Mouse (Mus musculus) hindbrain, embryonic 13.5 days (tissue): ENCODE results near the gene Ddx6. TPM values are rescaled to one million over a fixed set of nuclear protein-coding genes. Genes with fewer than 3 reads are reported as not detected.
A peak's percentile ranks its signal among the peaks of the same experiment; 100 is the strongest.

Experiments
- ATAC-seq: fragments of 200-750 bp; cut with Nextera tagmentation; 2 replicates; pipeline ENCODE4 v1.8.0; 2017; ENCODE audit warnings: moderate TSS enrichment; ENCODE audit not compliant: low FRiP score
- H3K27ac ChIP-seq: fragments of 300-500 bp; sonication (generic); 2 replicates; pipeline ENCODE4 v1.5.1; 2015; ENCODE audit warnings: inconsistent platforms, mild to moderate bottlenecking, moderate library complexity
- H3K27me3 ChIP-seq: fragments of 300-500 bp; sonication (generic); 2 replicates; pipeline ENCODE4 v1.6.1; 2015; ENCODE audit warnings: mild to moderate bottlenecking, inconsistent platforms
- H3K36me3 ChIP-seq: fragments of 300-500 bp; sonication (generic); 2 replicates; pipeline ENCODE4 v1.6.1; 2015; ENCODE audit warnings: mild to moderate bottlenecking, inconsistent platforms
- H3K4me1 ChIP-seq: fragments of 300-500 bp; sonication (generic); replicated peaks from 2 replicates; pipeline ENCODE4 v1.6.1; 2015; ENCODE audit warnings: inconsistent platforms
- H3K4me2 ChIP-seq: fragments of 300-500 bp; sonication (generic); 2 replicates; pipeline ENCODE4 v1.6.1; 2015; ENCODE audit warnings: inconsistent platforms, mild to moderate bottlenecking, moderate library complexity
- H3K4me3 ChIP-seq: fragments of 300-500 bp; sonication (generic); 2 replicates; pipeline ENCODE4 v1.5.1; 2015; ENCODE audit warnings: mild to moderate bottlenecking, inconsistent platforms
- H3K9ac ChIP-seq: fragments of 300-500 bp; sonication (generic); 2 replicates; pipeline ENCODE4 v1.6.1; 2015; ENCODE audit warnings: mild to moderate bottlenecking, inconsistent platforms
- H3K9me3 ChIP-seq: fragments of 300-500 bp; sonication (generic); 2 replicates; pipeline ENCODE4 v1.6.1; 2016; ENCODE audit warnings: inconsistent platforms
- WGBS: fragments of 180-500 bp; shearing (Covaris S2); methylation state at CpG from one replicate; pipeline ENCODE4 v1.1.7; 2015; 5-methylcytosine and 5-hydroxymethylcytosine counted together
- polyA plus RNA-seq: library from polyadenylated mRNA; unstranded; fragments of >200 nt; fragmentation: Nextera tagmentation; extraction: Ambion mirVana; gene quantifications from 2 replicates; pipeline ENCODE4 v1.2.1, GENCODE M21; 2015

Gene Ddx6
- polyA plus RNA-seq, 1 experiment from 2014 or later = 26.1 TPM

DNA sequence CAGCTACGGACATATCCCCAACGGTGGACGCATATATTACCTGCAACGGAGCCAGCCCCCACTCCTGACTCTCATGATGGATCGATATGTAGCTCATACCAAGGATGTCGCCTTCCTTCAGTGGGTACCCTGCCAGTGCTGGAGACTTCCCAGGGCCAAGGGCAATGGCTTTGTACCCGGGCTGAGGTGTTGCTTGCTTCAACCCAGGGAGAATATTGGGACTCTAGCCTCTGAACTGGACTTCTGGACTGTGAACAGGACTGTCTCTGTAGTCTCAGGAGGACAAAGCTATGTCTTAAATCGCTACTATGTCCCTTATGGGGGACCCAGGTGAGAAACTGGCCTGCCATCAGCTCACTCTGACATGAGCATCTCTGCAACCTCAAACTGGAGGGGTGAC is 78.4 kb downstream of the Ddx6 start:
- no peak overlapping the region for H3K4me2 ChIP-seq
- peaks cover 27% of the 10 kb centered on the region for H3K4me1 ChIP-seq
- no peak overlapping the region for H3K4me3 ChIP-seq
- H3K9me3 ChIP-seq = no peaks in the 10 kb centered on the region
- no peaks in the 10 kb centered on the region for H3K27me3 ChIP-seq
- no peak overlapping the region for H3K27ac ChIP-seq
- ATAC-seq = no peak
- H3K9ac ChIP-seq = 0 out of 2 replicates have a peak overlapping the region, but pooled peaks have one; percentile 24
- 87% methylated on average over 8 of the region's 8 CpGs for WGBS
- peaks cover 18% of the 10 kb centered on the region for H3K36me3 ChIP-seq

DNA sequence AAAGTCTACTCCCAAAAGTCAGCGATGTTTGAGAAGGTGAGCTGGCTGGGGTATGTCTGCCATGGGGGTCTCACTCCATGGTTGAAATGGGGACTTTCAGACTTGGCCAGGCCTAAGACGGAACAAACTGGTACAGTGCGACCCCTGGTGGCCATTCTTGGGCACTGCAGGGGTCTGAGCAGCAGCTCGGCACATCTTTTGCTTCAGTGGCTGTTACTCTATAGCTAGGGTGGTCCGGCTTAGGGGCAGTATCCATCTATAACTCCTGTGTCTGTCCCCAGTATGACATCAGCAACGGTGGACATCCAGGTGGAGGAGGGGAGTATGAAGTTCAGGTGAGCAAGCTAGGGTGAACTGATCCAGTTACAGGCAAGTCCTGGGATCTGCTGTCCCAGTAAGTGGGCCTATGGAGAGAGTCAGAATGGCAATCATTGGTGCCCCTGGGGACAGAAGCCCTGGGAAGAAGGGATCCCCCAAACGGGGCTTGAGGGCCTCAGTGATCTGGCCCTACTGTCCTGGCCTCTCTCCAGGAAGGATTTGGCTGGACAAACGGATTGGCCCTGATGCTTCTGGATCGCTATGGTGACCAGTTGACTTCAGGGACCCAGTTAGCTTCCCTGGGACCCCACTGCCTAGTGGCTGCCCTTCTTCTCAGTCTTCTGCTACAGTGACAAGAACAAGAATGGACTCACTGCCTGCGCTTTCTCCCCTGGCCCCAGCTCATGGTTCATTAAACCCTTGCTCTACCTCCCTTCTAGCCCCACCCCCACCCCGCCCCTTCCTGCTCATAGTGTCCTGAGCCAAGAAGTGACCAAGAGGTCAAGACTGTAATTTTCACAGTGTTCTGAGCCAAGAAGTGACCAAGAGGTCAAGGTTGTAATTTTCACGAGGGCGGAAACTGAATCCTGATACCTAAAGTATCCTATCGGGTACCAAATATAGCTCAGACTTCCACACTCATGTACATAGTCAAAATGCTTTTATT is 80.9 kb downstream of the Ddx6 start:
- Histone ChIP-seq H3K4me2 (no peak overlapping the region), H3K27ac (peak overlapping the region; percentile 73), H3K36me3 (peaks cover 36% of the 10 kb centered on the region), H3K4me1 (peaks cover 27% of the 10 kb centered on the region), H3K27me3 (no peaks in the 10 kb centered on the region), H3K4me3 (no peak overlapping the region), H3K9ac (peak overlapping the region; percentile 46), H3K9me3 (no peaks in the 10 kb centered on the region)
- 28% methylated on average over 14 of the region's 14 CpGs for WGBS
- ATAC-seq = peak; percentile 53

DNA sequence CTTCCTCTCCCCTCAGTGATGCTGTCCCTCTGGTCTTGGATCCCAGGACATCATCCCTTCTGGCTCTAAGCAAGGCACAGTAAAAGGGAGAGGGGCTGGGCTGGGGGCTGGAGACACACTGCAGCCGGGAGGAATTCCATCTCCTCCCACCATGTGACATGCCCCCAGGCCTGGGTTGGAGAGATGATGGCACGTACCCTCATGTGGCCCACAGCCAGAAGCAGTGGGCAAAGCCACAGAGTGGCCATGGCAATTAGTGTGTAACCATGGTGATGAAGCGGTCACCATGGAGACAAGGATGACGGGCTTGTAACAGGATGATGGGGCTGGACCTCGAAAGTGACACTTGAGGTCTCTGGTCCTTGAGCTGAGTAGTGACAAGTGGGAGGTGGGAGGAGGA is 81.9 kb downstream of the Ddx6 start:
- Histone ChIP-seq H3K27me3 (no peaks in the 10 kb centered on the region), H3K4me3 (no peak overlapping the region), H3K27ac (peak overlapping the region; percentile 73), H3K4me1 (peaks cover 30% of the 10 kb centered on the region), H3K4me2 (0 out of 2 replicates have a peak overlapping the region, but pooled peaks have one; percentile 13), H3K36me3 (peaks cover 46% of the 10 kb centered on the region), H3K9ac (peak overlapping the region; percentile 49; the same call in 1 of the 2 replicates), H3K9me3 (no peaks in the 10 kb centered on the region)
- peak; percentile 72 for ATAC-seq
- 19% methylated on average over 5 of the region's 5 CpGs for WGBS

DNA sequence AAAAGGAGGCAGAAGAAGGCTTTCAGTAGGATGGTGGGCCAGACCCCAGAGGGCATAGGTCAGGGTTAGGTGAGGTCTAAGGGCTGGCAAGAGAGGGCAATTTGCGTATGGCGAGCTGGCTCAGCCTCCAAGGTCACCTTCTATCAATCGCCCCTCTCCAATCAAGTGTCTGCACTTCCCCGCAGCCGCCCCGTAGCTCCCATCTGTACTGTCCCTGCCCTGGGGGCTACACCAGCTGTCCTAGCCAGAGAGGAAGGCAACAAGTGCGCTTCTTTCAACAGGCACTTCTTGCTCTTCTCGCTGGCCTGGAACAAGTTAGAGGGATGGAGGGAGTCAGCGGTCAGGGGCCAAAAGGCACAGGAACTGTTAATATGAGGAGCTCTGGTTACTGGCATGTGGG is 83.3 kb downstream of the Ddx6 start:
- peaks cover 59% of the 10 kb centered on the region for H3K36me3 ChIP-seq
- no peaks in the 10 kb centered on the region for H3K27me3 ChIP-seq

More for the DNA sequence above, 83.3 kb downstream of the Ddx6 start:
- H3K9me3 ChIP-seq = no peaks in the 10 kb centered on the region
- no peak overlapping the region for H3K4me3 ChIP-seq
- H3K4me1 ChIP-seq = peaks cover 30% of the 10 kb centered on the region
- 65% methylated on average over 9 of the region's 9 CpGs for WGBS
- no peak overlapping the region for H3K27ac ChIP-seq
- ATAC-seq = no peak
- no peak overlapping the region for H3K4me2 ChIP-seq
- no peak overlapping the region for H3K9ac ChIP-seq

Other genes starting within 250 kb of the Ddx6 start
- 36.2 and 38.0 TPM in 2 replicates for gene Vps11, start 243.2 kb upstream of the Ddx6 start, polyA plus RNA-seq
- gene Hyou1, start 225.4 kb upstream of the Ddx6 start, polyA plus RNA-seq = 25.6 and 27.7 TPM in 2 replicates
- gene Slc37a4, start 208.0 kb upstream of the Ddx6 start, polyA plus RNA-seq = 64.7 and 65.9 TPM in 2 replicates
- 1,260 and 1,282 TPM in 2 replicates for gene Rps25, start 197.8 kb upstream of the Ddx6 start, polyA plus RNA-seq
- gene Trappc4, start 197.3 kb upstream of the Ddx6 start, polyA plus RNA-seq = 342 and 355 TPM in 2 replicates
- 28.2 and 32.9 TPM in 2 replicates for gene Ccdc84, start 186.3 kb upstream of the Ddx6 start, polyA plus RNA-seq
- not detected in 2 replicates for gene Foxr1, start 163.8 kb upstream of the Ddx6 start, polyA plus RNA-seq
- not detected in 2 replicates for gene Upk2, start 149.9 kb upstream of the Ddx6 start, polyA plus RNA-seq
- gene Bcl9l, start 122.1 kb upstream of the Ddx6 start, polyA plus RNA-seq = 8.6 TPM in 2 replicates
- gene Cxcr5, start 43.0 kb upstream of the Ddx6 start, polyA plus RNA-seq = 0.10 TPM in 1 of 2 replicates, not detected in the other
- not detected in 2 replicates for gene Treh, start 68.3 kb downstream of the Ddx6 start, polyA plus RNA-seq
- gene Phldb1, start 130.3 kb downstream of the Ddx6 start, polyA plus RNA-seq = 44.5 and 48.8 TPM in 2 replicates
- 142 and 143 TPM in 2 replicates for gene Arcn1, start 163.0 kb downstream of the Ddx6 start, polyA plus RNA-seq
- 158 and 163 TPM in 2 replicates for gene Ift46, start 163.0 kb downstream of the Ddx6 start, polyA plus RNA-seq
- gene Tmem25, start 194.4 kb downstream of the Ddx6 start, polyA plus RNA-seq = 10.9 and 12.7 TPM in 2 replicates
- 0.55 TPM in 1 of 2 replicates, not detected in the other for gene Ttc36, start 198.2 kb downstream of the Ddx6 start, polyA plus RNA-seq